Mouse (Mus musculus): Measurements from ENCODE around the gene Hdac1. TPM values are rescaled to one million over a fixed set of nuclear protein-coding genes. Genes with fewer than 3 reads are reported as not detected.

Hdac1 gene
- 75.8 and 103 TPM in 2 replicates for total RNA-seq (2017)

DNA sequence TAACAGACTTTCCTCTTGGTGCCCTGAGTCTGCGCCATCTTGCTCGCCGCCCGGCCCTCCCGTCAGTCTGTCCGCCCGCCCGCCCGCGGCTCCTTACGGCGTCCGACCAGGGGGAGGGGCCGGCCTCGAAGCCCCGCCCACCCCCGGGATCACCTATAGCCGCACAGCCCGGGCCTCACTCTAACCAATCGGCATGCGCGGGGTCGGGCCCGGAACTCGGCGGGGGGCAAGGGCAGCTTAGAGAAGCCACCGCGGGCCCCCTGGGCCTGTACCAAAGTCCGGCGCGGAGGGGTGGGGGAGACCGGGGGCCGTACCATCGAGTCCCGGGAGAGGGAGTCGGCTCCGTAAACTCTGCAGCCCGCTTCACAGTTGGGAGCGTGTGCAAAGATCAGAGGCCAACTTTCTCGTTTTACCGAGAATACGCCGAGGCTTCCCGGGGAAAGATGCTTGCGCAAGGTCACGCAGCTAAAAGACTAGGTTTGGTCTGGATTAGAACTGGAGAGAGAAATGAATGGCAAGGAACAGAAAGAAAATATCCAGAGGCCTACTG is at the start of gene Hdac1:
Gene Hdac1 (minus strand): TSS at position 122 of the 550 bp plus-strand sequence.
- ATAC-seq (replicated peaks; ENCODE audit: low read depth, poor library complexity, severe bottlenecking), result peak; percentile 96

- ATAC-seq (replicated peaks; ENCODE audit: low read depth, poor library complexity, severe bottlenecking), result no peak
Observed at GRCm38 (mm10) chr4:129588865-129589264, 46.4 kb upstream of the Hdac1 start.

DNA sequence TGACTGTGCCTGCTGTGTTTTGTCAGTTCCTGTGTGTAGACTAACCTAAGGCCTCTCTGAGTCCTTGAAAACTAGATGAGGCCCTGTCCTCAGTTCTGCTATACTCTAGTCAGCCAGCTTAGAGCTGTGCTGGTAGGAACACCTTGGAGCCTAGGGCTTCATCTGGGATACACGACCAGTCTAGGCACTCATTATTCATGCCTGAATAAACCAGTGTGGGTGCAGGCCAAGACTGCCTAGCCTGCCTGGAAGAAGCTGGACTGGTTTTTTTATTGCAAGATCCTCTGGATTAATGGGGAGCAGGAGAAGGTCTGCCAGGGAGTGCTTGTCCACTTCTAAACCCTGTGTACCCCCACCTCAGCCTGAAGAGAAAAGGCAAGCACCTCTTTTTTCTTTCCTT is 44.4 kb upstream of the Hdac1 start:
- ATAC-seq (replicated peaks; ENCODE audit: low read depth, poor library complexity, severe bottlenecking), result no peak

DNA sequence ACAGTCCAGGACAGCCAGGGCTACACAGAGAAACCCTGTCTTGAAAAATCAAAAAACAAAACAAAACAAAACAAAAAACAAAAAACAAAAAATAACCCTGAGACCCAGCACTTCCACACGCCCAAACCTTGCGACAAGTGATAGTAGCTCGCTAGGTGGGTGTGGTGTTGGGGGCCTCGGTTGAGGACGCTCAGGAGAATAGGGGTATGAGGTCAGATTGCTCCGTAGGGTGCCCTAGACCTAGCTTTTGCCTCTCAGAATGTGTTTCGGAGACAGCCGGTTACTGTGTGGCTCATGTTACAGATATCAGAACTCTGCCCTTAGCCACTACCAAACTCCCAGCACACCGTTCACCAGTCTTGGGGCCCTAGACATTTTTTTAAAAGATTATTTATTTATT is 43.3 kb upstream of the Hdac1 start:
- ATAC-seq (replicated peaks; ENCODE audit: low read depth, poor library complexity, severe bottlenecking), result no peak

GRCm38 (mm10) chr4:129584884-129585608 is 42.5 kb upstream of the Hdac1 start:
- ATAC-seq (replicated peaks; ENCODE audit: low read depth, poor library complexity, severe bottlenecking), result peak; percentile 90

DNA sequence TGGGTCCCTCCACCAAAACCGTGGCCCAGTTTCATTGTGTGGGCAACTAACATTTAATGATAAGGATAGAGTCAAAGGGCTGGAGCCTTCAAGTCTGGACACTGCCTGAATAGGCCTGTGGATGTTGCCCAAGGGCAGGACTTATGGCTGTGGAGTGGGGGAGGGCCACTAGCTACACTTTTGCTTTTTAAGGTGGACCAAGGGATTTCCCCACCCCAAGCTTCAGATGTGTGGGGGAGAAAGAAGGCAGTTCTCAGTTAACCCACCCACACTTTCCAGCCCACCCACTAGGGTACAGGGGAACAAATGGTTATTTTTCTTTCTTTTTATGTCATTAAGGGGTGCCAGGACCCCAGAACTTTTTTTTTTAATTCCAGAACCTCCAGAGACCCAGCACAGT is 41.9 kb upstream of the Hdac1 start:
- ATAC-seq (replicated peaks; ENCODE audit: low read depth, poor library complexity, severe bottlenecking), result no peak

- ATAC-seq (replicated peaks; ENCODE audit: low read depth, poor library complexity, severe bottlenecking), result no peak
Observed at GRCm38 (mm10) chr4:129582251-129582650, 39.7 kb upstream of the Hdac1 start.

DNA sequence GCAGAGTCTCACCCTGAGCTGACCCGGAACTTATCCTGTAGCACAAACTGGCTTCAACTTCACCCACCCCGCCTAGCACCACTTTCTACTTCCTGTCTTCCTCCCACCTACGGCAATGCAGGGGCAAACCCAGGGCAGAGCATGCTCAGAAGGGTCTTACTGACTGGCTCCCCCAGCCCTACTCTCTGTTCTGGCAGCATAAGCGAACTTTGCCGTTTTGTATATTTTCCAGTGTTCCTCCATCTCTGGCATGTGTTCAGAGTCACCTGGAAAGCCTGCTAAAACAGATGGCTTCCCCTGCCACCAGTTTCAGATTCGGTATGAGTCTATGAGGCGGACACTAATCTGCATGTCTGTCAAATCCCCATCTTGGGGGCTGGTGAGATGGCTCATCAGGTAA is 37.8 kb upstream of the Hdac1 start:
- ATAC-seq (replicated peaks; ENCODE audit: low read depth, poor library complexity, severe bottlenecking), result no peak

DNA sequence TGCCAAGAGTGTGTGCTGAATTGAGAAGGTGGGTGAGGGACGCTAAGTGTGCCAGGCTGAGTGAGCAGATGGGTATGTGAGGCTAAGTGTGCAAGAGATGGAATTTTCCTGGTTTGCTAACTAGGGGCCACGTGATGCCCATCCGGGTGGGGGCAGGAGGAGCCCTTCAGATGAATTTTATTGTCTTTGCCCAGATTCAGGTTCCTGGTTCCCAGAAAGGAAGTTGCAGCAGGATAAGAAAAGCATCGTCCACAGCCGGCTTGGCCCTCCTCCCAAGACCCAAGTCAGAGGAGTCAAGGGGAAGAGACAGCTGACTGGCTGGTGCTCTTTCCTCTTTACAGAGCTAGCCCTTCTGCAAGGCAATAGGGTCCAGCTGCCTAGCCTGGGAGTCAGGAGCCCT is 36.0 kb upstream of the Hdac1 start, which contains the start of gene Fam167b:
Gene Fam167b (minus strand): TSS at position 84 of the 400 bp plus-strand sequence.
- ATAC-seq (replicated peaks; ENCODE audit: low read depth, poor library complexity, severe bottlenecking), result no peak

GRCm38 (mm10) chr4:129577688-129578087 is 35.2 kb upstream of the Hdac1 start:
- ATAC-seq (replicated peaks; ENCODE audit: low read depth, poor library complexity, severe bottlenecking), result no peak

GRCm38 (mm10) chr4:129576863-129577491 is 34.5 kb upstream of the Hdac1 start:
- ATAC-seq (replicated peaks; ENCODE audit: low read depth, poor library complexity, severe bottlenecking), result peak; percentile 60

- peak; percentile 85 for ATAC-seq (replicated peaks; ENCODE audit: low read depth, poor library complexity, severe bottlenecking)
Observed at GRCm38 (mm10) chr4:129575171-129575844, 32.8 kb upstream of the Hdac1 start.

- 0 out of 2 replicates have a peak, but pooled peaks have one; percentile 23 for ATAC-seq (replicated peaks; ENCODE audit: low read depth, poor library complexity, severe bottlenecking)
Observed at GRCm38 (mm10) chr4:129573430-129573829, 30.9 kb upstream of the Hdac1 start, which contains the start of gene Lck. TSS of gene Lck (minus strand) at chr4:129573641.

DNA sequence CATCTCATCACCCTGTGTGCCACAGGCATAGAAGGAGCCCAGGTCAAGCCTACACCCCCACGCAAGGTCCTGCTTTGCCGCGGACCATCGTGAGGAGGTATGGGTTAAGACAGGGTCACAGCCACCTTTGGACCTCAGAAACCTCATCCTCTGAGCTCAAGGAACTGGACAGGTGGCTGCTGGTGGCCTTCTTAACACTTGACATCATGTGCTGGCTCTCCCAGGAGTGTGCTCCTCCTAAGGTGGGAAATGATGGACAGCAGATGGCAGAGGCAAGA is 30.5 kb upstream of the Hdac1 start:
- no peak for ATAC-seq (replicated peaks; ENCODE audit: low read depth, poor library complexity, severe bottlenecking)

DNA sequence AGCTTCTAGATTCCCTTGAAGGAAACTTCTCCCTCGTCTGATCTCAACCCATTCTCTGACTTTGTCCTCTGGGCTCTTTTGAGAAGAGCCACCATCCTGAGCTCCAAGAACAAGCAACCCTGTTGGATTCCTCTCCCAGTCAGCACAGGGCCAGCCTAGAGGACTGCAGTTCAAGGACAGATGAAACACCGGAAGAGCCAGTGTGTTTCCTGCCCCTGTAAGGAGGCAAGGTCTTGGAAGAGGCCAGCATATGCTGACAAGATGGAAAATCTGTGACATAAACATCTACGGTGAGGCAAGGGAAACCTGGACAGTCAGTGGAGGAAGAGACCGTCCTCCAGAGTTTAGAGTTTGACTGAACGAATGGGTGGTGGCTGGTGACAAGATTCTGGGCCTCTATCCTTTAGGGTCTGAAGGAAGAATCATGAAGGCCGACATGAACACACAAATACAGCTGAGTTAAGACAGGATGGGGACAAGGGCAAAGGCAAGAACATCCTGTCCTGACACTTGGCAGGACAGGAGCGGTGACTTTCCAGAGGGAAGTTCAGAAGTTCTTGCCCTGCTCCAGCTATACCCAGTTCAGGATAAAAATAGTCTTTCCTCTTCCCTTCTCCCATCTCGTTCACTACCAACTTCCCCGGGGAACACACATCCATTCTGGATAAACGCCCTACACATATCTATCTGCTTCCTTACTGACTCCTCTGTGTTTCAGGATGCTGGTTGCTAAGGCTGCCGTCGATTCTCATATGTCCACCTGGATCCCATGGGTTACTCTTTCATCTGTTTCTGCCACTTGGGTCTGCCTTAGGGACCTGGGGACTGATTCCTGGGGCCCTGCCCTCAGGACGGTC is 30.0 kb upstream of the Hdac1 start:
- ATAC-seq (replicated peaks; ENCODE audit: low read depth, poor library complexity, severe bottlenecking), result no peak

GRCm38 (mm10) chr4:129571551-129572084 is 29.1 kb upstream of the Hdac1 start:
- ATAC-seq (replicated peaks; ENCODE audit: low read depth, poor library complexity, severe bottlenecking), result no peak

DNA sequence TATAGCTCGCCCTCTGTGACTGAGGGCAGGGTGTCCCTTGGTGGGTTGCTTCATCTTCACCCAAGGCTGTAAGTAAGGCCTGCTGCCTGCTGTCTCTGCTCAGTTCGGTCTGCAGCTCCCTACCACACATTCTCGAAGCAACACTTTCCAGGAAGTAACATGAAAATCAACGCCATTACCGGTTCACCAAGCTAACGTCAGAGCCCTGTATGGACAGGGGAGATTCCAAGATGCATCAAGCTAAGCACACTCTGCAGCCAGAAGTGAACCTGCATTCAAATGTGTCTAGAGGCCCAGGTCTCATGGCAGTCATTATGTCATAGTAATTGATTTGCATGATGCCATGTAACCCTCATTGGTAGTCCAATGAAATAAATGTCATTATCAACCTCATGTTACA is 27.5 kb upstream of the Hdac1 start:
- ATAC-seq (replicated peaks; ENCODE audit: low read depth, poor library complexity, severe bottlenecking), result no peak

GRCm38 (mm10) chr4:129568366-129568765 is 25.9 kb upstream of the Hdac1 start:
- ATAC-seq (replicated peaks; ENCODE audit: low read depth, poor library complexity, severe bottlenecking), result no peak

DNA sequence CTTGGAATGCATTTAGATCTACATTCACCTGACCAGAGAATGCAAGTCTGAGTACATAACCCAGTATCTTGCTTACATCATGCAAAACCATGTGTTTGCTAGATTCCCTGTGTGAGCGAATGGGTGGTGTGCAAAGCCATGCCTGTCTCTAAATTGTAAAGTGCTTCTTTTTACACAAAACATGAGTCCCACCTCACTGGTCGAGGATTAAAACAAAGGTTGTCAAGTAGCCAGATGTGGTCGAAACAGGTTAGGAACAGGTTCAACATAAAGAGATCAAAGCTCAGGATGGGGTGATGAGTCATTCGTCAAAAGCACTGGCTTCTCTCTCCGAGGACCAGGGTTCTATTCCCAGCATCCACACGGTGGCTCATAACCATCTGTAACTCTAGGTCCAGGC is 22.6 kb upstream of the Hdac1 start:
- no peak for ATAC-seq (replicated peaks; ENCODE audit: low read depth, poor library complexity, severe bottlenecking)

- no peak for ATAC-seq (replicated peaks; ENCODE audit: low read depth, poor library complexity, severe bottlenecking)
Observed at GRCm38 (mm10) chr4:129563718-129564117, 21.2 kb upstream of the Hdac1 start.

Measured in common myeloid progenitor, adult 5-6 weeks (primary cell).